Mouse (Mus musculus): ENCODE measurements around the gene G3bp2.

The G3bp2 gene

DNA sequence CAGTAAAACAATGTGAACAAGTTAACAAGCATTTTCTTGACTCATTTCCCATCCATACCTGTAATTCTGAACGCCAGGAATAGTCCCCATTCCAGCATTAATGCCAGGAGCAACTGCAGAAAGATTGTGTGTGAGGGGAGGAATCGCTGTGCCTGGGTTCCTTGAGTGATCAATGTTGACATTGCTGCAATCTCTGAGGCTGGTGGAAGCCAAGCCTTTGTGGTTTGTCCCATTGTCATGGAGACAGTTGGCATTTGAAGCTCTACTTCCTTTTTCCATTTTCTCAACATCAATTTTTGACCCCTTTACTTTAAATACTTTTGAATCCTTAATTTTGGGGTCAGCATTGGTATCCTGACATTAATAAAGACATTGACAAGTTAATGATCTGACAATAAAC lies 63.6 kb downstream of the G3bp2 start:
- DNase-seq (ENCODE audit: low spot score in 2 of 2) = no peak

GRCm38 (mm10) chr5:92011756-92012155 lies 71.8 kb downstream of the G3bp2 start:
- no peak for DNase-seq (ENCODE audit: low spot score in 2 of 2)

DNA sequence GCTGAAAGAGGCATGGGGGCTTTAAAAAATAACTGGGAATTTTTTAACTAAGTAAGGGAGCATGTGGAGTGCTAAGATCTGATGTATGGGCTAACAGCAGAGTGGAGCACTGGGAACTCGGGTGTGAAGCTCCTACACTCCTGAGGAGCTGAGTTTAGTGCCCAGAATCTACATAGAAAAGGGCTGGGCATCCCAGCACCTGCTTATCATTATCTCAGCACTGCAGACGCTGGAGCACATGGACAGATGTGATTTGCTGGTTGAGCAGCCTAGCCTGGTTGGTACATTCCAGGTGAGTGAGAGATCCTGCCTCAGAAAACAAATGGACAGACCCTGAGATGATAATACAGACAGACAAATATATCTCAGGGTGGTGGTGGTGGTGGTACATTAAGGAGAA lies 73.7 kb downstream of the G3bp2 start:
- DNase-seq (ENCODE audit: low spot score in 2 of 2) = no peak

- no peak for DNase-seq (ENCODE audit: low spot score in 2 of 2)
Observed at GRCm38 (mm10) chr5:92003011-92003410, 80.5 kb downstream of the G3bp2 start.
